Mouse (Mus musculus) kidney, embryonic 15.5 days (tissue): Measurements from ENCODE around the gene Pex7. TPM values are rescaled to one million over a fixed set of nuclear protein-coding genes. Genes with fewer than 3 reads are reported as not detected.

Experiments used
- ATAC-seq: fragments of 200-750 bp; cut with Nextera tagmentation; replicated peaks from 2 replicates; pipeline ENCODE4 v1.8.0; 2017; ENCODE audit warnings: moderate TSS enrichment; ENCODE audit not compliant: low FRiP score
- H3K27ac ChIP-seq: fragments of 300-500 bp; sonication (generic); 2 replicates; pipeline ENCODE4 v1.5.1; 2015; ENCODE audit warnings: mild to moderate bottlenecking, inconsistent platforms
- H3K27me3 ChIP-seq: fragments of 300-500 bp; sonication (generic); 2 replicates; pipeline ENCODE4 v1.6.1; 2015; ENCODE audit warnings: inconsistent platforms
- H3K36me3 ChIP-seq: fragments of 300-500 bp; sonication (generic); 2 replicates; pipeline ENCODE4 v1.6.1; 2015; ENCODE audit warnings: inconsistent platforms
- H3K4me1 ChIP-seq: fragments of 300-500 bp; sonication (generic); 2 replicates; pipeline ENCODE4 v1.6.1; 2015; ENCODE audit warnings: inconsistent platforms
- H3K4me2 ChIP-seq: fragments of 300-500 bp; sonication (generic); 2 replicates; pipeline ENCODE4 v1.6.1; 2015; ENCODE audit warnings: moderate library complexity, mild to moderate bottlenecking, inconsistent platforms
- H3K4me3 ChIP-seq: fragments of 300-500 bp; sonication (generic); replicated peaks from 2 replicates; pipeline ENCODE4 v1.5.1; 2015; ENCODE audit warnings: mild to moderate bottlenecking, inconsistent platforms
- H3K9ac ChIP-seq: fragments of 300-500 bp; sonication (generic); 2 replicates; pipeline ENCODE4 v1.6.1; 2015; ENCODE audit warnings: mild to moderate bottlenecking, inconsistent platforms
- H3K9me3 ChIP-seq: fragments of 300-500 bp; sonication (generic); replicated peaks from 2 replicates; pipeline ENCODE4 v1.6.1; 2016; ENCODE audit warnings: inconsistent platforms
- WGBS: fragments of 180-500 bp; shearing (Covaris S2); methylation state at CpG from one replicate; pipeline ENCODE4 v1.1.7; 2015; ENCODE audit warnings: mixed read lengths; 5-methylcytosine and 5-hydroxymethylcytosine counted together
- polyA plus RNA-seq: library from polyadenylated mRNA; unstranded; fragments of >200 nt; fragmentation: Nextera tagmentation; extraction: Ambion mirVana; gene quantifications from 2 replicates; pipeline ENCODE4 v1.2.1, GENCODE M21; 2015

Pex7 gene
- polyA plus RNA-seq, 1 experiment from 2014 or later, result 36.0 TPM

DNA sequence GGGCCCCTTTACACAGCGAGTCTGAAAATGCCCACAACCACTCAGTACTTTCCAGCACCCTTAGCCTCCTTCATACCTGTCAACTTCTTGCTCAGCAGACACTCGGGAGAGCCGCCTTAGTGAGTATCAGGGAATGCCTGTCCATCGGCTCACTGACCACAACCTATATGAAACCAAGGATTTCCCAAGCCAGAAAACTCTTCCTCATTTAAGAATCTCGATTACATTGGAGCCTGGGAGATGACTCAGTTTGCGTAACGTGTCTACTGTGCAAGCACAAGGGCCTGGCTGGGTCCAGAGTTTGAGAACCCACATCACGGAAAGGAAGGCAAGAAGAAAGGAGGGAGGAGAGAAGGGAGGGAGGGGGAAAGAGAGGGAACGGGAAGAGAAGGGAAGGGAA is 34.4 kb upstream of the Pex7 start:
- H3K4me1 ChIP-seq, result peaks cover 48% of the 10 kb centered on the region
- H3K27me3 ChIP-seq, result no peaks in the 10 kb centered on the region
- H3K4me2 ChIP-seq, result no peak overlapping the region
- WGBS, result 86% methylated on average over 9 of the region's 9 CpGs
- no peaks in the 10 kb centered on the region for H3K36me3 ChIP-seq
- no peak for ATAC-seq
- no peaks in the 10 kb centered on the region for H3K9me3 ChIP-seq
- no peak overlapping the region for H3K9ac ChIP-seq
- no peak overlapping the region for H3K27ac ChIP-seq
- H3K4me3 ChIP-seq, result no peak overlapping the region

DNA sequence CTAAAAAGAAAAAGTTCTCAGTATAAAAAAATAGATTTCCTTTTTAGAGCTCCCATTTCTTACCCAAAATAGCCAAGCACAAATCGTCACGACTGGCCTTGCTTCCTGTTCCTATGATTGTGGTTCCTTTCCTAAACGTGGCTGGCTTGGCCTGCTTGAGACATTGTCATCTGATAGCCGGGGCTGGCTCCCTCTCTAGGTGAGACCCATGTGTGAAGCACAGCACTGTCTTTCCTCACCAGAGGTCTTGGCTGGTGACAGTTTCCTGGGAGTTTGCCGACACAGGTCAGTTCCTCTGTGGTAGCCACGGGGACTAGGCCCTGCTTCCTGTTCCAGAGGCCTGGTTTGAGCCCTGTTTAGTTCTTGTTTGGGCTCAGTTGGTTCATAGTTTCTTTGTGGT is 33.6 kb upstream of the Pex7 start:
- 44% methylated on average over 6 of the region's 6 CpGs for WGBS
- H3K9ac ChIP-seq, result no peak overlapping the region
- H3K27me3 ChIP-seq, result no peaks in the 10 kb centered on the region
- ATAC-seq, result no peak
- no peak overlapping the region for H3K4me3 ChIP-seq
- H3K4me1 ChIP-seq, result peaks cover 53% of the 10 kb centered on the region
- H3K9me3 ChIP-seq, result no peaks in the 10 kb centered on the region
- no peaks in the 10 kb centered on the region for H3K36me3 ChIP-seq
- peak overlapping the region; percentile 60 for H3K27ac ChIP-seq
- no peak overlapping the region for H3K4me2 ChIP-seq

DNA sequence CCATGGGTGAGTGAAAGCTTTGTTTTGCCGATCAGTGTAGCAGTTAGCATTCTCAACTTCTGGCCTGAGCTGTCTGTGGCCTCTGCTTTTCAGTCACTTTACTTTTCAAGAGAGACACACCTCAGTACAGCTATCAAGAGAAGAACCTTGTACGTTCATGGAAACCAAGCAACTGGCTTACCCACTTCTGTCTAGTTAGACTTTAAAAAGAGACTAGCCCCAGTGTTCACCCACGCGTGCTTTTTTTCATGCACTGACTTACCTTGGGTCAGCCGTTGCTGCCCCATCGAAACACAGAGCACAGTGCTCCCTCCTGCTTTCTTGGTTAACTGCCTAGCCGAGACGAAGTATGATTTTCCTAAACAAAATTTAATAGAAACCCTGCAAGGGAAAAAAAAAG is 33.1 kb upstream of the Pex7 start:
- no peak for ATAC-seq
- Histone ChIP-seq H3K4me2 (no peak overlapping the region), H3K4me1 (peaks cover 53% of the 10 kb centered on the region), H3K36me3 (no peaks in the 10 kb centered on the region), H3K9me3 (no peaks in the 10 kb centered on the region), H3K27me3 (no peaks in the 10 kb centered on the region), H3K4me3 (no peak overlapping the region), H3K9ac (no peak overlapping the region), H3K27ac (peak overlapping the region; percentile 60; the same call in 1 of the 2 replicates)
- 68% methylated on average over 8 of the region's 8 CpGs for WGBS

DNA sequence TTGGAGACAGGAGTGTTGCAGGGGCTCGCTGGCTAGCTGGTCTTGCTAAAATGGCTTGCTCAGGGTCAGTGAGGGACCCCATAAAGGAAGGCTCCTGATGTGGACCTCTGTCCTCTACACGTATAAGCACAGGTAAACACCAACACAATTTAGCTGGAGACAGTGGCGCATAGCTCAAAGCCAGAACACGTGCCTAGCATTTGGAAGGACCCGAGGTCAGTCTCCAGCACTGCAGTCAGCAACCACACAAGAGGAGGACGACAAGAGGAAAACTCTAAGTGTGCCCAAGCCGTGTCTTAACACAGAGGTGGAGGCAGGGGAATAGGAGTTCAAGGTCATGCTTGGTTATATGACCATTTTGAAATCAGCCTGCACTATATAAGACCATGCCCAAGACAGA is 32.6 kb upstream of the Pex7 start:
- H3K9me3 ChIP-seq, result no peaks in the 10 kb centered on the region
- peaks cover 57% of the 10 kb centered on the region for H3K4me1 ChIP-seq
- no peaks in the 10 kb centered on the region for H3K36me3 ChIP-seq
- H3K27me3 ChIP-seq, result no peaks in the 10 kb centered on the region
- 83% methylated on average over 7 of the region's 7 CpGs for WGBS
- H3K4me3 ChIP-seq, result no peak overlapping the region
- no peak for ATAC-seq
- peak overlapping the region; percentile 79; the same call in 1 of the 2 replicates for H3K27ac ChIP-seq
- no peak overlapping the region for H3K9ac ChIP-seq
- H3K4me2 ChIP-seq, result no peak overlapping the region

DNA sequence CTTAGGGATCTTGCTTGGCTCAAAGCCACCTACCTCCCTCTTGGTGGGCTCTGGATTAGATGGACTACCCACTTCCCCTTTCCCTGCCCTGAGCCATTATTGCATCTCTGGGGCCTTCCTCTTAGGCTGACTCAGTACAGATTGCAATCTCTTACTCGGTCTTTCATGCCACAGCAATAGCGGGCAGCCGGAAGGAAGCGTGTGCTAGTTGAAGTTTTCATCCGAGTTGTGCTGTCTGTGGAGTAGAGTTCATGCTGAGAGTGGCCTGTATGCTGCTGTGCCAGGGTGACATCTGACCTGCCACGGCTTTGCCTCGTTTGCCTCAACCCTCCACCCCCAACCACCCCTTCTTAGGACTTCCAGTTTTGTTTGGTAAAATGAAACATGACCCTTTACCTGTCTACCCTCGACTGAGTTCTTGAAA is 31.8 kb upstream of the Pex7 start:
- no peaks in the 10 kb centered on the region for H3K27me3 ChIP-seq
- peaks cover 61% of the 10 kb centered on the region for H3K4me1 ChIP-seq
- H3K4me2 ChIP-seq, result peak overlapping the region; percentile 32
- no peak overlapping the region for H3K4me3 ChIP-seq
- H3K36me3 ChIP-seq, result no peaks in the 10 kb centered on the region
- peak overlapping the region; percentile 79 for H3K27ac ChIP-seq
- H3K9me3 ChIP-seq, result no peaks in the 10 kb centered on the region
- 0 out of 2 replicates have a peak, but pooled peaks have one; percentile 23 for ATAC-seq
- 19% methylated on average over 8 of the region's 8 CpGs for WGBS
- H3K9ac ChIP-seq, result no peak overlapping the region

DNA sequence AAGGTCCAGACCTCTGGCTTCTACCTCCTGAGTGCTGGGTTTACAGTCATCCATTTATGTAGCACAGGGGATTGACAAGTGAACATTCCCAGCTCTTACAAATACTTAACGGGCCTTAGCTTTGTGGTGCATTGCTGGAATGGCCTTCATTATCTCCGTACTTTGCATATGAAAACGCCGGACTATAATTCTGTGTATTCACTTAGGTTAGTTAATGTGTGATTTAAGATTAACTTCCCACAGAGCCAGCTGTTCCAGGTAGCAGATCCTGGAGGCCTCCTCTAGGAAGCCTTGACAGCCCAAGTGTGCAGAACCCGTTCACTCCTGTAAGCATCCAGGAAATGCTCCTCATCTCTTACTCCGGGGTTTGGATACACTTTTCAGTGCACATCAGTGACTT is 31.2 kb upstream of the Pex7 start:
- Histone ChIP-seq H3K4me1 (peaks cover 61% of the 10 kb centered on the region), H3K36me3 (no peaks in the 10 kb centered on the region), H3K4me2 (peak overlapping the region; percentile 32; the same call in 1 of the 2 replicates), H3K4me3 (no peak overlapping the region), H3K27ac (peak overlapping the region; percentile 79), H3K9me3 (no peaks in the 10 kb centered on the region), H3K27me3 (no peaks in the 10 kb centered on the region), H3K9ac (no peak overlapping the region)
- ATAC-seq, result no peak
- 70% methylated on average over 6 of the region's 6 CpGs for WGBS

DNA sequence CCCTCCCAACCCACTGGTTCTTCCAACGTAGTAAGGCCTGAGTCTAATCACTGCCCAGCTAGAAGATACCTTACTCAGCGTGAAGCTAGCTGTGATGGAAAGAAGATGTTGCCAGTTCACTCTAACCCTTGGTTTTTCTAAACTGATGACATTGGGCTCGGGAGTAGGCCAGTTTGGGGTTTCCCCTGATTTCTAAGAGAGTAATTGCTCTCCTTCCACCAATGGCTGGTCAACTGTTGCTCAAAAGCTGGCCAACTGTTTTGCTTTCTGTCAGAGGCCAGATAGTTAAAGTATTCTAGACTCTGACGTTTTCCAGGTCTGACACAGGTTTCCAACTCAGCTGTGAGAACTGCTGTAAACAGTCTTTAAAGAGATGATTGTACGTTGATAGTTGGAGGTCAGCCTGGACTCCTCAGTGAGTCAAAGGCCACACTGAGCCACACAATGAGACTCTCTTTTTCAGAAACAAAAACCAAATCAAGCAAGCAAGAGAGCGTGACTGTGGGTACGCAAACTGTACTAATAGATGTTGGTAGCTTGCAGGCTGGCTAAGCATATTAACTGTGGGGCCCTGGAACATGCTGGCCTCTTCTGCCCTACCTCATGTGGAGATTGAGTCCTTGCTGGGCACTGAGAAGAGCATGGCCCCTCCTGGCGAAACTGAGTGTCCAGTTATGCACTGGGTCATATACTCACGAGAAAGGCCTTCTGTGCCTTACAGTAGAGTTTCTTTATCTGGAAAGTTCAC is 29.6 kb upstream of the Pex7 start:
- 63% methylated on average over 9 of the region's 9 CpGs for WGBS
- Histone ChIP-seq H3K36me3 (no peaks in the 10 kb centered on the region), H3K27ac (peak overlapping the region; percentile 37; the same call in 1 of the 2 replicates), H3K9me3 (no peaks in the 10 kb centered on the region), H3K4me1 (peaks cover 64% of the 10 kb centered on the region), H3K4me2 (peak overlapping the region; percentile 37), H3K27me3 (peaks cover 12% of the 10 kb centered on the region), H3K4me3 (no peak overlapping the region), H3K9ac (no peak overlapping the region)
- ATAC-seq, result no peak

DNA sequence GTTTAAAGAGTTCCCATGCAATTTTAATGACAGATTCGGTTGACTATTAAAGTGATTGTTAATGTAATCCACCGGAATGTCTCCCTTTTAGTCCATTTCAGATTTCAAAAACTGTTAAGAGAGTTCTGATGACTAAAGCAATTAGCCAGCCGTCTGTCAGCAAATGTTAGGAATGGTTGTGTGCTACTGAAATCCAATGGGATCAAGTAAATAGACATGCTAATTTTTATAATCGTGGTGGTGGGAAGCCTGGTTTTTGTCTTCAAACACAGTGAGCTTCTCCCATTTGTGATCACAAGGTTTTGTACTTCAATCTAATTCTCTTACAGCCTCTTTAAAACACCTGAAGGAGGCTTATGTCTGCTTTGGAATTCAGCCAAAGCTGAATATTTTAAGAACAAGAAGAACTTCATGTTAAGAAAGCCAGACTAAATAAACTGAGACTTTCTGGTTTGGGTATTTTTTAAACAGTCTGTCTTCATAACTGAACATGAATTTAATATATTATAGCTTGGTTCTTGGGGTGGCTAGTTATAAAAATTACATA is 28.4 kb upstream of the Pex7 start:
- peaks cover 12% of the 10 kb centered on the region for H3K27me3 ChIP-seq

DNA sequence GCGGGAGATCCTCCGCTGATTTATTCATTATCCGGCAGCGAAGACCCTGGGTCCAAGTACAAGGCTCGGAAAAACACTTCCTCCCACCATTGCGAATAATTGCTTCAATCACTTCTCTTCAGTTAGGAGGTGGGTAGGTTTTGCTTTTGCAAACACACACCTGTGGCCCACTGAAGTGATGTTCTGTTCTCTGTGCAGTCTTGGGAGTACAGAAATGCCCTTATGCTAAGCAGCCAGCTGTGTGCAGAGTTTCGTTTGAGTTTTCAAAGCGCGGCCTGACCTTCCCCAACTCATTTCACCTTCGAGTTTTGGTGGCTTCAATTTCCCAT is 27.8 kb upstream of the Pex7 start:
- Histone ChIP-seq H3K4me1 (peaks cover 49% of the 10 kb centered on the region), H3K4me3 (peak overlapping the region; percentile 85), H3K27me3 (peaks cover 12% of the 10 kb centered on the region), H3K4me2 (peak overlapping the region; percentile 98), H3K27ac (peak overlapping the region; percentile 90), H3K9me3 (no peaks in the 10 kb centered on the region), H3K9ac (peak overlapping the region; percentile 88), H3K36me3 (no peaks in the 10 kb centered on the region)
- 4% methylated on average over 10 of the region's 10 CpGs for WGBS
- ATAC-seq, result no peak

More for the DNA sequence above, 28.4 kb upstream of the Pex7 start:
- Histone ChIP-seq H3K27ac (no peak overlapping the region), H3K9ac (no peak overlapping the region), H3K4me1 (peaks cover 55% of the 10 kb centered on the region), H3K4me3 (peak overlapping the region; percentile 85), H3K4me2 (peak overlapping the region; percentile 98), H3K9me3 (no peaks in the 10 kb centered on the region), H3K36me3 (no peaks in the 10 kb centered on the region)
- 57% methylated on average over 4 of the region's 4 CpGs for WGBS
- no peak for ATAC-seq

DNA sequence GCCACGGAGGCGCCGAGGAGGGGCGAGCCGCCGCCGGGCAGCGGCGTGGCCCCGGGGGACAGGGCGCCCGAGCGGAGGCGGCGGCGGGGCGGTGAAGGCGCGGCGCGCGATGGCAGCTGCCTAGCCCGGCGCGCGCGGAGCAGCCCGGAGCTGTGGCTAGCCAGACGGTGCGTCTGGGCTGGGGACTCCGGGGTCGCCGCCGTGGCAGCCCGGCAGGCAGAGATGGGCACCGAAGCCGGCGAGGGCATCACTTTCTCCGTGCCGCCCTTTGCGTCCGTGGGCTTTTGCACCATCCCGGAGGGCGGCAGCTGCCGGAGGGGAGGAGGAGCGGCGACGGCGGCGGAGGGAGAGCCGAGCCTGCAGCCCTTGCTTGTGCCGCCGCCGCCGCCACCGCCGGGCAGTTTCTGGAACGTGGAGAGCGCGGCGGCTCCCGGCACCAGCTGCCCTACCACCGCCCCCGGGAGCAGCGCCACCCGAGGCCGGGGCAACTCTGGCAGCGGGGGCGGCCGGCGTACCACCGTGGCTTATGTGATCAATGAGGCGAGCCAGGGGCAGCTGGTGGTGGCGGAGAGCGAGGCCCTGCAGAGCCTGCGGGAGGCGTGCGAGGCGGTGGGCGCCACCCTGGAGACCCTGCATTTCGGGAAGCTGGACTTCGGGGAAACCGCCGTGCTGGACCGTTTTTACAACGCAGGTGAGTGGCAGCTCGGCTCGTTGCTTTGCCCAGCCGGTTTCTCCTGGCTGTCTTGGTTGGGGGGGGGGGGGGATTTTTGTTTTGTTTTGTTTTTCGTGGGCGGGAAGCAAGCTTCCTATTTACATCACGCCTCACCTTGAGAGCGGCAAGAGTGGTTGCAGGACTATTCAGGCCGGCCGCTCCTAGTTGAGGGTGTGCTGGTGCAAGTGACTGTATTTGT is 27.1 kb upstream of the Pex7 start, which contains the start of gene Map3k5:
Gene Map3k5 (plus strand): TSS at position 89 of the 911 bp plus-strand sequence.
- Histone ChIP-seq H3K27me3 (peaks cover 12% of the 10 kb centered on the region), H3K36me3 (no peaks in the 10 kb centered on the region), H3K4me1 (peaks cover 43% of the 10 kb centered on the region), H3K4me2 (peak within 1 kb of the TSS; percentile 98), H3K4me3 (peak within 1 kb of the TSS; percentile 85), H3K9me3 (no peaks in the 10 kb centered on the region), H3K9ac (peak within 1 kb of the TSS; percentile 88), H3K27ac (peak within 1 kb of the TSS; percentile 90)
- WGBS, result under 1% methylated on average over 89 of the region's 95 CpGs
- peak; percentile 52 for ATAC-seq

DNA sequence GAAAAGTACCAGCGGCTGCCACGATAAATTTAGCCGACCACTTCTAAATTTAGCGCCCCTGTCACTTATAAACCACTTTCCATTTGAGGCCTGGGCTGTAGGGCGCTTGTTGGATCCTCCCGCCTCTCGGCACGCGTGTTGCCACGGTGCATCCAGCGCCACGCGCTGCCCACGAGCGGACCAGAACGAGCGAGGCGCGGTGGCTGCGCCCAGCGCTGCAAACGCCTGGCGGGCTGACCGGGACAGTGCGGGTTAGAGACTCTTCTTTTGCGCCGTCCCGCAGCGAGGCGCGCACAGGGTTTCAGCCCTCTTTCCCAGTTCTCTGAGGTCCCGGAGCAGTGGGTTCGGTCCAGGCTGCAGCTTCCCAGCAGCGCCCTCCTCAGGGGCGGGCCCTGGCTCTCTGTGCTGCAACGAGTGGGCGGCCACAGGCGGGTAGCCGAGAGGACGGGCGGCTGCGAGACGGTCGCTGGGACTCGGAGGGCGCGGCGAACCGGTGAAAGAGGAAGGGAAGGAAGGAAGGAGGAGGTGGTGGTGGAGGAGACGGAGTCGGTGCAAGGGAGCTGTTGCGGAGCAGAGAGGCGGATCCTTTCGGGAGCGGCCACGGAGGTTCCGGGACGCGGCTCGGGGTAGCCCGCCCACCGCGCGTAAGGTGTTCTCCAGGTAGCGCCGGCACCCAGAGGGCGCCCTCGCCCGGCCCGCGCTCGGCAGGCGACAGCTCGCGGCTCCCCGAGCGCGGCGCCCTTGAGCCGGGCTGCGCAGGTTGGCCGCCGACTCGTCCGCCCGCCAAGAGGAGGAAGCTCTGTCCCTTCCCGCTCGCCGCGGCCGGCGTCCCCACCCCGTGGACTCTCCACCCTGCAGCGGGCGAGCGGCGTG is 26.3 kb upstream of the Pex7 start:
- Histone ChIP-seq H3K4me2 (peak overlapping the region; percentile 98), H3K4me3 (peak overlapping the region; percentile 85), H3K9me3 (no peaks in the 10 kb centered on the region), H3K9ac (peak overlapping the region; percentile 88), H3K27me3 (peaks cover 12% of the 10 kb centered on the region), H3K4me1 (peaks cover 34% of the 10 kb centered on the region), H3K36me3 (no peaks in the 10 kb centered on the region), H3K27ac (peak overlapping the region; percentile 90)
- WGBS, result under 1% methylated on average over 96 of the region's 97 CpGs
- peak; percentile 91 for ATAC-seq
